Mouse (Mus musculus) G1E (cell line): ENCODE results near the gene Hgd.

Experiments
- CTCF ChIP-seq: IDR thresholded peaks from 2 replicates; pipeline ENCODE4 v1.5.1; 2012; ENCODE audit warnings: low read depth, low read length, inconsistent platforms, mixed read lengths
- GATA1 ChIP-seq: IDR thresholded peaks from 2 replicates; pipeline ENCODE4 v1.6.1; 2012; ENCODE audit warnings: borderline replicate concordance, low read length, inconsistent platforms, mixed read lengths
- POLR2AphosphoS5 ChIP-seq: IDR thresholded peaks from 2 replicates; pipeline ENCODE4 v1.6.1; 2012; ENCODE audit warnings: low read depth, low read length, inconsistent platforms; ENCODE audit not compliant: insufficient replicate concordance
- TAL1 ChIP-seq: conservative IDR thresholded peaks from 2 replicates; pipeline ENCODE4 v1.6.1; 2012; ENCODE audit warnings: low read depth, low read length, inconsistent platforms, mixed read lengths

DNA sequence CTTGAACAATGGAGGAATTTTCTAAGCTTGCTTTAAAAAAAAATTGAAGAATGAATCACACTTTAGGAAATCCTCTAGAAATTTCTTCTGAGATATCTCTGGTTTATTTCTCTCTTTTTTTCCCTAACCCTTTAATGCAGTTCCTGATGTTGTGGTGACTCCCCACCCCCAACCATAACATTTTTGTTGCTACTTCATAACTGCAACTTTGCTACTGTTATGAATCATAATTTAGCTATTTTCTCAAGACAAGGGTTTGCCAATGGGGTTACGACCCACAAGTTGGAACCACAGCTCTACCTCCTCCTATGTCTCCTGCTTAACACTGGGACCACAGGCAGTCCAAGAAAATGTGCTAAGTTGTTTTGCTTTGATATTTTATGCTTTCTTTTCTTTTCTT is 23.5 kb downstream of the Hgd start:
- no peak for TF ChIP-seq CTCF
- no peak for TF ChIP-seq TAL1
- no peak for TF ChIP-seq POLR2AphosphoS5
- TF ChIP-seq GATA1 = no peak
